Mouse (Mus musculus): ENCODE results near the gene Cyp2u1.

Gene Cyp2u1

DNA sequence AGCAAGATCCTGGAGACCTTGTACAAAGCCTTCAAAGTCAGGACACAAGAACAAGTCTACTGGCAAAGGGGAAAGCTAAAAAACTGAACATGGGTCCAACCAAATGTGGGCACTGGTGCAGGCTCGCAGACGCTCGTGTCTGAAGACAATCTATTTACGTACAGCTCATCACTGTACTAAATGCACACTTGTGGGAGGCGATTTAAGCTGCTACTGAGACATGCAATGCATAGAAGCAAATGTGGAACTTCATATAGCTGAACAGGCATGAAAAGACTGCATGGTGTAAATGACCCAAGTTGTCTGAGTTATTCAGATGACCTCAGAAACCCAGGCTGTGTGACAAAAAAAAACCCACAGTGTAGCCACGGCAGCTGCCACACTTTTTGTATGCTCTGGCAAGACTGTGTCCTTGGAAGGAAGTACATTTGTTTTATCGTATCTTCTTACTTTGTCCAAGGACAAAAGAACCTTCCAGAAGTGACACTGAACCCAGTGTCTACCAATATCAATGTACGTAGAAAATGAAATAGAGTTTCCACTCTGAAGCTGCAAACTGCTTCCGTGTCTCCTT, 43.5 kb downstream of the Cyp2u1 start:
- intact Hi-C loops (cut with DNase I), result no loop called here

DNA sequence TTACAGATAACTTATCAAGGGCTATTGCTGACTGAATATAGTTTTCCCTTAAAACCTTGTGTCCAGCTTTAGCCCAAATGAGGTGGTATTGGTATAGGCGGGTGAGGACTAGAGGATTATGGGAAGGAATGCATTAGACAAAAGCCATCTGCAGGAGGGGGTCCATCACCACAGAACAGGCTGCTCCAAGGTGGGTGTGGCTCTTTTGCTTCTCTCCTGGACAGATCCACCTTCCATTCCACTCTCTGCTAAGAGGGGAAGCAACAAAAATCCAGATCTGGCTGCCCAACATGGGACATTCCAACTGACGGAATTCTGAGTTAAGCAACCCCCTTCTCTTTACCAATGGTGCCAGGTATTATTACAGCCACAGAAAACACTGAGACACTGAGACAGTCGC, 44.1 kb downstream of the Cyp2u1 start:
- intact Hi-C loops (cut with DNase I), result no loop called here

DNA sequence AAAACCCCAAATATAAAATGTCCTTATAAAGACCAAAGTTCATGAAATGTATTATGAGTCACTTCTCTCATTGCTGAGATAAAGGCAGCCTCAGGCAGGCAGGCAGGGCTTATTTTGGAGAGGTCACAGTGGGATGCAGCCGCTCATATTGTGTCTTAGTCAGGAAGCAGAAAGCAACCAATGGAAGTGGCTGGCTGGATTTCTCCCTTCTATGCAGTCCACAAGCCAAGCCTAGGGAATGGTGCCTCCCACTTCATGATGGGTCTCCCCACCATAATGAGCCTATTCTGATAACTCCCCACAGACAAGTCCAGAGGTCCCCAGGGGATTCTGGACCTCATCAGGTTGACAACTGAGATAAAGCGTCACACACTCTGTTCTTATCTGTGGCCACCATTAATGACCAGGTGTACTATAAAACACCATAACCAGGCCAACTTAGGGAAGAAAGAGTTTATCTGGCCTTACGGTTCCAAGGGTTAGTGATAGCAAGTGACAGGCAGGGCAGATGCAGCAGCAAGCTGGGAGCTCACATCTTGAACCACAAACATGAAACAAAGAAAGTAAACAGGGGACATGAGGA, 47.5 kb downstream of the Cyp2u1 start:
- intact Hi-C loops (cut with DNase I), result no loop called here

DNA sequence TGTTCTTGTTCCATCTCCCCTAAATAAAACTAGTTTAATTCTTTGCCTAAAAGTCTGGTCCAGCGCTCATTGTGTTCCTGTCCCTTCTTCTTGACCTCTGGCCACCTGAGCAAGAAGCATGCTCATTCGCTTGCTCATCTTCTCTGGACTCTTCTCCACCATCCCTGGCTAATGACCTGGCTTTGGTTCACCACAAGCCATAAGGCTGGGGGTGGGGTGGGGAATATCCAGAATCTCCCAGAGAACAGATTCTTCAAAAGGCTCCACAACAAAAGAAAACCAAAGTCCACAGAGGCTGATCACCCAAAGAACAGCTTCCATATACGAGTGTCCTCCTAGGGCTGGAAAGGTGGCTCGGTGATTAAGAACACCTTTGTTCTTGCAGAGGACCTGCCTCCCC, 48.0 kb downstream of the Cyp2u1 start:
- intact Hi-C loops (cut with DNase I), result no loop called here

DNA sequence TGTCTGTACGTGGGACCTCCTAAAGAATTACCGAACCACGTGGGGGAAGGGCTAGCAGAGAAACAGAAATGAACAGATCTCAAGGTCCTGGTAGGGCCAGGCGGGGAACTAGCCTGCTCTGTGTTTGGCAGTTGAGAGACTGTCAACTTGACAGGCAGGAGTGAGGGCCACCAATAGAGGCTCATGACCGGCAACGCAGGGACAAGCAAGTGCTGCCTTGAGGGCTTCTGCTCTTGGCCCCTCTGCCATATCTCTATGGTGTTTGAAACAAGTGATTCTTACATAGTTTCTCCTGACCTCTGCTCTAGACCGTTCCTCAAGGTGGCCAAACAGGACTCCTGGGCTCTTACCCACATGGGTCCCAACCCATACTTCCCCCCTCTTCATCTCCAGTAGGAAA, 51.4 kb downstream of the Cyp2u1 start:
- intact Hi-C loops (cut with DNase I), result no loop called here

DNA sequence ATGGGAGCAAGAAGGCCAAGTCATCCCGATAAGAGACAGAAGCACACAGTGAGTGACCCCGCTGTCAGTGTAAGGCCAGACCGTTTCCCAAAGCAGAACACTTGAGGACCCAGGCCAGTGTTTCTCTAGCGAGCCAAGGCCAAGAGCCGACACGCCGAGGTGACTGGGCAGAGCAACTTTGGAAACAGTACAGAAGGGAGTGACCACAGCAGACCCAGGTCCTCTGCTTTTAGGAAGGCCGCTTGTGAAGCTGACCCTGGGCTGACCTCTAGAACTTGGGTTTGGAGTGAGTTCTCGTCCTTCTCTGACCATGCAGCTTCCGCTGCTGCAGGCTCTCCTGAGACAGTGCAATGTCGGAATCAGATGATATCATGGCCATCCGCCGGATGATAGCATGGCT, 52.0 kb downstream of the Cyp2u1 start:
- intact Hi-C loops (cut with DNase I), result no loop called here

DNA sequence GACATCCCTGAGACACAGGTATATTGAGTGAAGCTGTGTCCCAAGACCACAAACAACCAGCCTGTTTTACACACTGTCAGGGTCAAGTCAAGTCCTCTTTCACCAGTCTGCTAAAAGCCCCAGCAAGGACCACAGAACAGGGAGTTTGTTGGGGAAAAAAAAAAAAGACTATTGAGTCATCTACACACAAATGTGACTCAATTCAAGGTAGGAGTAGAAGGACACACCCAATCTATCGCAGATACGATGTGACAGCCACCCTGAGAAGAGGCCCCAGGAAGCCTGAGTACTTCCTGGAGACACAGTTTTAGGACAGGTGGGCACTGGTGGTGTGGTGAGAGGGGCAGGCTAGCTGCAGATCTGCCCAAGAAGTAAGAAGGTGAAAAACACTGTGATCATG, 52.7 kb downstream of the Cyp2u1 start:
- intact Hi-C loops (cut with DNase I), result no loop called here

DNA sequence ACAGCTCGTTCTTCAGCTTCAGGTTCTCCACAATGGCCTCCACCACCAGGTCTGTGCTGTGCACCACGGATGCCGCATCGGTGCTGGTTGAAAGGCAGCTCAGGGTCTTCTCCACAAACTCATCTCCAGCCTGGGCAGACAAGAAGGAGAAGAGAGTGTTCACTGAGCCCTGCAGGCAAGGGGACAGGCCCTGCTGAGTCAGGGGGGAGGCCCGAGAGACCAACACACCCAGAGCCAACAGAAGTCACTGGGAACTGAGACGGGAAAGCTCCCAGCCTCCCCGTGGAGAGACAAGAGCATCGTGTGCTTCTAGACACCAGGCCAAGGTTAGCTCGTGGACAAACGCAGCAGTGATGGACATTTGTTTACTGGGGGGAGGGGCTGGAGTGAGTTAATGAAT, 54.6 kb downstream of the Cyp2u1 start:
- intact Hi-C loops (cut with DNase I), result loop anchor here (5.0 kb wide), 1 partner anchor 34 kb away; no protein-coding TSS in a partner anchor

DNA sequence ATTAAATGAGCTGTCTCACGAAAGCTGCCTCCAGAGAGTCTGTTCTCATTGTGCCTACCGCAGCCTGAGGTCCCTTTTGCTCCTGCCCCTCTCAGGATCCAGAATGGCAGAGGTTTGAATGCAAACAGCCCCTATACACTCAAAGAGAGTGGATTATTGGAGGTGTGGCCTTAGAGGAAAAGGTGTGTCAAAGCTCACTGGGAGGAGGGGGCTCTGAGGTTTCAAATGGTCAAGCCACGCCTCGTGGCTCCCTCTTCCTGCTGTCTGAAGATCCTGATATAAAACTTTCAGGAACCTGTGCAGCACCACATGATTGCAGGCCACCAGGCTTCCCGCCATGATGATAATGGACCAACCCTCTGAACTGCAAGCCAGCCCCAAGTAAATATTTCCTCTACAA, 55.2 kb downstream of the Cyp2u1 start:
- intact Hi-C loops (cut with DNase I), result loop anchor here (5.0 kb wide), 1 partner anchor 34 kb away; no protein-coding TSS in a partner anchor

DNA sequence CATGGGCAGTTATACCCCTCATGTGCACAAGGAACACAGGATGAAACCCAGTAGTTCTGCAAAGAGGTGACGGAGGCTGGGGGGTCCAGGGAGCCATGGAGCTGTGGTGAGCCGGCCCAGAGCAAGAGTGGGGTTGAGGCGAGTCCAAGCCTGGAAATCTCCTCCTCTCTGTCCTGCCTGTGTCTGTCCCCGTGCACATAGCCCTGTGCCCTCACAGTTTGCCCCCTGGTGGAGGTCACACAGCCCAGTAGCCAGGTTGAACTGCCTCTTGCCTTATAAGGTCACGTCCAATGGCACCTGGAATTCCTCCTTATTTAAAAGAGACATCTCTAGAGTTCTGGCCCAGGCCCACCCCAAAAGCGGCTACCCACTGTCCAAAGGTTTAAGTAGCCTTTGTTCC, 55.6 kb downstream of the Cyp2u1 start:
- intact Hi-C loops (cut with DNase I), result loop anchor here (5.0 kb wide), 1 partner anchor 35 kb away; no protein-coding TSS in a partner anchor

DNA sequence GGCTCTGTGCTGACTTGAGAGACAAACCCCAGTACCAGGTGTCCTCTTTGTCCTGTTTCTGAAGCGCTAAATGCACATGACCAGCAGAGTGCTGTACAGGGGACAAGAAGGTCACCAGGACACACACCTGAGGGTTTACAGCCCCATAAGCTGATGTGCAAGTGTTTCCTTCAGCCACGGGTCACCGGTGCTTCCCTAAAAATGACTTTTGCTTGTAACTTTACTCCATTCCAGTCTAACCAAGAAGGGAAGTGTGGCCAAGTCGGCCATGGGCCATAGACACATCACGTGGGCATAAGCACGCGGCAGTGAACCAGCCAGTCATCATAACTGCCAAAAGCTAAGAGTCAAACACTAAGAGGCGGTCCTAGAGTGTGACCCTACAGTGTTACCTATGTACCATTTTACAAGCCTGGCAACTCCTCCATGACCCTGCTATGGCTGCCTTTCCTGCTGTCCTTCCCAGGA, 56.4 kb downstream of the Cyp2u1 start:
- intact Hi-C loops (cut with DNase I), result loop anchor here (5.0 kb wide), 1 partner anchor 36 kb away; no protein-coding TSS in a partner anchor

DNA sequence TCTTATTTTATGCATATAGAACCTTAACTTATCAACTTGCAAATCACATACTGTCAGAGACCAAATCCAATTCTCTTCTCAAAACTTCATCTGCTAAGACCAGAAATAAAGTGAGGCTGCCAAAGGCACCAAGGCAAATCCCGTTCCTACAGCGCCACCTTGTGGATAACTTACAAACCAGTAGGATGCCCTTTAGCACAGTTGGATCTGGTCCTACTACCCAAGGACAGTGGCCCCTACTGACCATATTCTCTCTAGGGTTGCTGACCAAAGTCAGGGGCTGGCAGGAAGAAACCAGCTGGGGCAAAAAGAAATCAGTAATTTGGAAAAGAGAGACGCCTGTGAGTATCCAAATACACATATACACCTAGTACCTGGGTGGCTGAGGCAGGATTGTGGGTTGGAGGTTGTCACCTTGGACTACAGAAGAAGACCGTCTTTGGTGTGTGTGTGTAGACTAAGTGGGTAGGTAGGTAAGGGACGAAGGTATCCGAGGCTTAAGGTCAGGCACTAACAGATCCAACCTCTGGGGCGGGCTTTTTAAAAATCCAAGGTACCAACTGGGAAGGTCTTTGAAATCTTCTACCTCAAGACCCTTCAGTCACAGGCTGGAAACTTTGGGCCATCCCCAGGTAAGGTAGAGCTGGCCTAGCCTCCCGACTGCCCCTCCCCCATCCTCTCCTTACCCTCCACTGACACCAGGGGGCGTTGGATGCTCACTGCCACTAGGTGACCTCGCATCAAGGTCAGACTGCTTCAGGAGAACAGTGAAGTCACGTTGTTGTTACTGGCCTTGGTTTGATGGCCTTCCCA, 57.1 kb downstream of the Cyp2u1 start:
- intact Hi-C loops (cut with DNase I), result loop anchor here (5.0 kb wide), 1 partner anchor 36 kb away; no protein-coding TSS in a partner anchor

All from adrenal gland (tissue).